Mouse (Mus musculus): ENCODE data around the gene Cdk9.

GRCm38 (mm10) chr2:32667775-32668174 lies 45.1 kb downstream of the Cdk9 start:
- no peak for TF ChIP-seq E2F4 (IDR thresholded peaks at IDR 0.05; ENCODE audit: borderline replicate concordance, low read depth, low read length)
- TF ChIP-seq POLR2A (IDR thresholded peaks at IDR 0.05; ENCODE audit: control insufficient read depth in 1 of 2, insufficient read depth in 1 of 2, low read depth in 1 of 2, low read length in 2 of 2, poor library complexity in 1 of 2) = no peak
- TF ChIP-seq CTCF (IDR thresholded peaks at IDR 0.05 in 2 of 3, conservative IDR thresholded peaks at IDR 0.05 in 1 of 3; ENCODE audit: control insufficient read depth in 1 of 3, insufficient read depth in 1 of 3, low read depth in 2 of 3, low read length in 3 of 3, poor library complexity in 1 of 3, severe bottlenecking in 1 of 3) = no peak
- TF ChIP-seq NRF1 (IDR thresholded peaks at IDR 0.05; ENCODE audit: insufficient read depth, low read depth, low read length, poor library complexity, severe bottlenecking) = no peak
- TF ChIP-seq GATA1 (IDR thresholded peaks at IDR 0.05; ENCODE audit: low read depth, low read length) = no peak
- no peak for TF ChIP-seq SIN3A (IDR thresholded peaks at IDR 0.05; ENCODE audit: low read length)
- no peak for TF ChIP-seq MAX (IDR thresholded peaks at IDR 0.05; ENCODE audit: low read length)
- no peak for TF ChIP-seq HCFC1 (IDR thresholded peaks at IDR 0.05; ENCODE audit: low read depth, low read length)
